Mouse (Mus musculus) activated CD4-positive, CD25-positive, alpha-beta regulatory T cell (primary cell): ENCODE data around the gene 2310079G19Rik. TPM values are rescaled to one million over a fixed set of nuclear protein-coding genes. Genes with fewer than 3 reads are reported as not detected.

Source experiments
- polyA plus RNA-seq, 2 experiments: library from polyadenylated mRNA; unstranded; fragments of 100-300 nt; shearing (Covaris generic); gene quantifications; one replicate each; pipeline ENCODE4 v1.2.1; 2017

2310079G19Rik gene
- polyA plus RNA-seq, result not detected

DNA sequence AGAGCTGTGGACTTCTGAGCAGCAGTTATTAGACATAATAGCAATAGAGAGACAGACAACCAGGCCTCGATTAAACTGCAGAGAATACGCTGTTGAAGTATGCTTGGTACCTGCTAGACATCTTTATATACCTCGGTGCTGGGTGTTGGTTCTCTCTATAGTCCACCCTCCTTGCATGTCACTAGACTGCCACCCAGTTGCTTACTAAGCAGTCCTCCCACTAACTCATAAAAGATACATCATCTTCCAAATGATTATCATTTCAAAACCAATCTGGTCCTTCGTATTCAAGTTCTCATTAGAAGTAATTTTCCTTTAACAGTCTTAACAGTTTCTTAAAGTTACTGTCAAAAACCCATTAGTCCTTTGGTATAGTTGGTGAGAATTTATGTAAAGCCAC lies at the start of gene 2310079G19Rik:
Gene 2310079G19Rik (minus strand): TSS at position 101 of the 400 bp plus-strand sequence.

DNA sequence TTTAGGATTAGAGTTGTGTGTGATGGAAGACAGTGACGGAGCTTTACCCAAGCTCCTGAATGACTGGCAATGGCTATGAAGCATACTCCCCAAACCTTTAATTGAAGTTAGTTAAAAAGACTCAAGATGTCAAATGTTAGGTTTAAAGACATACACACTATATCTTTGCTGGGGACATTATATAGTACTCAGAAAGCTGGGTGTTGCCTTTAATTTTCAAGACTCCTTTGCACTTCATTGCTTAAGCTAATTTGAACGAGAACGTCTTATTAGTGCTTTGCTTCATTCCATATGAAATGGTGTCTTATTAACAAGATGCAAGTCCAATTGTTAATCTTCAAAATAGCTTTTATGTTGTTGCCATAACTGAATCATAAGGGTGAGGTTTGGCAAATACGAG lies 44.1 kb upstream of the 2310079G19Rik start, which contains the start of gene Krtap27-1:
Gene Krtap27-1 (minus strand): TSS at position 101 of the 400 bp plus-strand sequence.

GRCm38 (mm10) chr16:88647358-88647846 lies 19.9 kb upstream of the 2310079G19Rik start, which contains the start of gene Krtap26-1:
TSS of gene Krtap26-1 (minus strand) at chr16:88647796.

DNA sequence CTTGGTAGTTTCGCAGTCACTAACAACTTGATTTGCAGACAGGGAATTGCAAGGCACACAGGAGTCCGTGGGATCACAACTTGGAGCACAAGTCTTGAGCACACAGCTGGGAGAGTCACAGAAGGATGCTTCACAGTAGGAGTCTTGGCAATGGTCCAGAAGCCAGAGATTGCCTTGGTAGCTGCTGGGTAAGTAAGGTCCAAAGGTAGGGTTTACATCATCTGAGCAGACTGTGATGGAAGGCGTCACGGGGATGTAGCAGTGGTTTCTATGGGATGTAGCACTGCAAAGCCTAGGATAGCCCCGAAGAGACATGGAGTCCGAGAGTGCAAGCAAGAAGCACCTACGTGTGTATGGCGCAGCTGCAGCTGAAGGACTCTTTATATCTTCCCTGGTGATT lies 15.5 kb downstream of the 2310079G19Rik start, which contains the start of gene Krtap24-1:
Gene Krtap24-1 (minus strand): TSS at position 358 of the 400 bp plus-strand sequence.

Other genes starting within 250 kb of the 2310079G19Rik start
- not detected for gene Cldn17, start 120.7 kb downstream of the 2310079G19Rik start, polyA plus RNA-seq
- under 1 TPM; 0.23 to 0.58 TPM for gene Cldn8, start 64.5 kb downstream of the 2310079G19Rik start, polyA plus RNA-seq
- not detected for gene Krtap24-1, start 15.4 kb downstream of the 2310079G19Rik start, polyA plus RNA-seq
- gene Krtap26-1, start 20.1 kb upstream of the 2310079G19Rik start, polyA plus RNA-seq, result under 1 TPM in 1 of 2 experiments, not detected in 1; 0.18 TPM
- not detected for gene Krtap27-1, start 44.0 kb upstream of the 2310079G19Rik start, polyA plus RNA-seq
- gene 2310061N02Rik, start 80.3 kb upstream of the 2310079G19Rik start, polyA plus RNA-seq, result under 1 TPM in 1 of 2 experiments, not detected in 1; 0.37 TPM
- gene Krtap13-1, start 101.2 kb upstream of the 2310079G19Rik start, polyA plus RNA-seq, result not detected
- gene Krtap13, start 124.0 kb upstream of the 2310079G19Rik start, polyA plus RNA-seq, result not detected
- under 1 TPM in 1 of 2 experiments, not detected in 1; 0.37 TPM for gene 2310034C09Rik, start 131.2 kb upstream of the 2310079G19Rik start, polyA plus RNA-seq
- not detected for gene 2310057N15Rik, start 146.5 kb upstream of the 2310079G19Rik start, polyA plus RNA-seq
- not detected for gene Gm5965, start 150.2 kb upstream of the 2310079G19Rik start, polyA plus RNA-seq
- not detected for gene Gm20741, start 184.6 kb upstream of the 2310079G19Rik start, polyA plus RNA-seq
- gene Krtap15, start 192.5 kb upstream of the 2310079G19Rik start, polyA plus RNA-seq, result not detected
- gene Krtap14, start 198.5 kb upstream of the 2310079G19Rik start, polyA plus RNA-seq, result not detected
- gene Krtap19-1, start 241.7 kb upstream of the 2310079G19Rik start, polyA plus RNA-seq, result not detected
- gene Krtap19-2, start 246.6 kb upstream of the 2310079G19Rik start, polyA plus RNA-seq, result not detected